Mouse (Mus musculus) retina, adult 2 months (tissue): ENCODE results near the gene Peak1.
A peak's percentile ranks its signal among the peaks of the same experiment; 100 is the strongest.
"Not testable (repeated sequence)": the region's sequence is repeated elsewhere in the genome, so short reads cannot be mapped to it uniquely, and the experiment has no call there.

Source experiments
- DNase-seq: peaks from one replicate; pipeline ENCODE4 v3.0.0-alpha.2; 2012; ENCODE audit warnings: low read depth, low spot score

The Peak1 gene

GRCm38 (mm10) chr9:56257227-56258000 lies 160.5 kb downstream of the Peak1 start:
- DNase-seq, result no peak

- DNase-seq, result no peak
Observed at GRCm38 (mm10) chr9:56255676-56256432, 162.0 kb downstream of the Peak1 start.

GRCm38 (mm10) chr9:56244336-56244735 lies 173.5 kb downstream of the Peak1 start:
- no peak for DNase-seq

DNA sequence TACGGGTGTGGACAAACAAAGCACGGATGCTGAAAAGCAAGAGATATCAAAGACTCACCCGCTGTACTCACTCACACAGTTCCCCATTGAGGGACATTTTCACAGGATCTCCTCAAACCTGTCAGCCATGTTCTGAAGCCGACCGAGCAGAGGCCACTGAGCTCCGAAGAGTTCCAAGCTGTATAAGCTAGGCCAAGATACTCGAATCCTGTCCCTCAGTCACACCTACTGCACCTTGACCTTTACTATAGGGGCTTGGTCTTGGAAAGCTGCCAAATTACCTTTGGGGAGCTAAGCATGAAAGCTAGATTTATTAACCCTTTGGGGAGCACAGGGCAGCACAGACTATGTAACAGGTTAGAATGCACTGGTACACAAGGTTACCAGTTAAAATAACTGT lies 174.0 kb downstream of the Peak1 start:
- DNase-seq, result no peak

DNA sequence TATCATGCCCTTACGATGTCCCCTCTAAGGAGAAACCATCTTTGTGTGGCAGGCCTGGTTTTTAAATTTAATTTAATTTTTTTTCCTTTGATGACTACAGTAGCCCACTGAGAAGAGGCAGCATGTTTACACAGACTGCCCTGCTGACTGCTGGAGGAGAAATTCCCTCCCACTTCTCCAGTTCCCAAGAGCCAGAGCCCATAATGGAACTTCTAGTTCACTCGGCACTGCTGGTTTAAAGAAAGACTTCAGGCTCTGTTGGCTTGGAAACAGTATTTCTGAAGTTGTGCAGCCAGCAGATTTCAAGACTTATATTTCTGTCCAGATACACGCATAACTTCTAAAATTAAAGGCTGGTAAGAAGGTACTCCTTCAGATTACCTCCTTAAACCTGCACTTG lies 175.2 kb downstream of the Peak1 start:
- DNase-seq, result no peak

GRCm38 (mm10) chr9:56241076-56241475 lies 176.8 kb downstream of the Peak1 start:
- no peak for DNase-seq

- no peak for DNase-seq
Observed at GRCm38 (mm10) chr9:56235871-56236298, 182.0 kb downstream of the Peak1 start.

- DNase-seq, result no peak
Observed at GRCm38 (mm10) chr9:56235281-56235680, 182.6 kb downstream of the Peak1 start.

DNA sequence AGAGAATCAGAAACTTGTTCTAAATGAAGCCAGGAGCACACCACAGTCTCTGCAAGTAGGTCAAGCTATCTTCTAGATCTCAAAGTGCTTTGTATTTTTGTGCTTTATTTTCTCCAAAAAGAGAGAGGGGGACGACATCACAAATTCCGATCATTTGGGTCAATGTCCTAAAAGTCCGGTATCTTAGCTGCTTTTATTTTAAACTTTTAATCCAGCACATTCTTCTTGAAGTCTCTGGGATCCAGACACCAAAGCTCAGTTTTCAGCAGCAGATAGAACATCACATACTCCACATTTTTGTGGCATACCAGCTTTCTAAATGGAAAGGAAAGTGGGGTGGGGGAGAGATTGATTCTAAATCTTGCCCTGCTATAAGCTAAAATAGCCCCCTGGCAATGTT lies 183.3 kb downstream of the Peak1 start:
- DNase-seq, result no peak

GRCm38 (mm10) chr9:56233316-56233715 lies 184.6 kb downstream of the Peak1 start:
- no peak for DNase-seq

DNA sequence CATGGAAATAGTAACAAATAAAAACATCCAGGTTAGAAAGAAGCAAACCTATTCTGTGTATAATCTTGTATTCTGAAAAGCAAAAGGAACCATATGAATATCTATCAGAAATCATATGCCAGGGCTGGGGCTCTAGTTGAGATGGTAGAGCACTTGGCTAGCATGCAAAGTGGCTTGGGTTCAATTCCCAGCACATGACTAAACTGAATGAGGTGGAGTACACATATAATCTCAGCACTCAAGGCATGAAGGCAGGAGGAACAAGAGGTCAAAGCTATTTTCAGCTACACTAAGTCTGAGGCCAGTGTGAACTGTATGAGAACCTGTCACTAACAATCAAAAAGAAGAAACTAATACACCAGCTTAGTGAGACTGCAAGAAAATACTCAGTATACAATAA lies 187.0 kb downstream of the Peak1 start:
- no peak for DNase-seq

DNA sequence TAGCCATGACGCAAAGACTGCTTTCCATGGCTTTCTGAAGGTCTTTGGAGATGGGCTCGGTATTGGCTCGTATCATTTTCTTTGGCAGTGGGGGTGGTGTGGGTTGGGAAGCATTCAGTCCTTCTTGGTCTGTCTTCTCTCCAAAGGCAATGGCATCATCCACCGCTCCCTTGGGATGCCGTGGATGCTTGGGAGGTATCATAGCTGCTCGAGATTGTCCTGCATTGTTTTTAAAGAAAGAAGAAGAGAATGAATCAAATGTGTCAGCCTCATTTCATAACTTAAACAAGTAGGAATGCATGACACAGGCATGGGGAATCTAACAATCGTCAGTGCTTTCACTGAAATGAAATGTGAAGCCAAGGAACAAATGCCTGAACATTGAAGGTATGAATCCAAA lies 190.2 kb downstream of the Peak1 start:
- no peak for DNase-seq

- DNase-seq, result not testable (repeated sequence)
Observed at GRCm38 (mm10) chr9:56223429-56224051, 194.3 kb downstream of the Peak1 start.

DNA sequence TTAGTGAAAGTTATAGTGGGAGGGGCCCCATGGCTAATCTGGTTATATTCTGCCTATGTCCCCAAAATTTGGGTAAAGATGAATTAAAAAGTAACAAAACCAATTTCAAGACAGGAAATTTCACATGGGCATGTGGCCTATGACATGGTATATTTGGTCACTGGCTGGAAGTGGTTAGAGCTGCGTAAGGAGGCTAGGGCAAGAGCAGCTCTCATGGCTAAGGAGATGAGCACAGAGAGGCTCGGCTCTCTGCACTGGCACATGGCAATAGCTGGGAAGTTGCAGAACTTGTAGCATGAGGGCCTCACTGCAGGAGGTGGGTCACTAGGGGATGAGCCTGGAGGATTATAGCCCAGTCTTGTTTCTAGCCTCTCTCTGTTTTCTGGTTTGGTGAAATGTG lies 199.0 kb downstream of the Peak1 start:
- no peak for DNase-seq

DNA sequence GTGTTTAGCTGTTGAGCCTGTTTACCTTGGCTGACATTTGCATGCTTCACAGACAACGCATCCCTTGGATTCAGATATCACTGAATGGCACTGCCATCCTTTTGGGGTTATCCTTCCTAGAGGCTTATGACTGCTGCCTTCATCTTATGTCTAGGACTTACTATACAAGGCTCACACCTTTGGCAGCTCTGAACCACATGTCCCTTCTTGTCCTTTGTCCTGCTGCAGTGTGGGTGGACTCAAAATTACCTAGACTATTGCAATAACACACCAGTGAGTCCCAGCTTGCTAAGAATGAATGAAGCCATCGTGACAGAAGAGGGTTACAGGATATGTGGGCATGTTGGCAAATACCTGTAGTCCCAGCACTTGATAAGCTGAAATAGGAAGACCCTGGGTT lies 199.8 kb downstream of the Peak1 start:
- DNase-seq, result no peak

DNA sequence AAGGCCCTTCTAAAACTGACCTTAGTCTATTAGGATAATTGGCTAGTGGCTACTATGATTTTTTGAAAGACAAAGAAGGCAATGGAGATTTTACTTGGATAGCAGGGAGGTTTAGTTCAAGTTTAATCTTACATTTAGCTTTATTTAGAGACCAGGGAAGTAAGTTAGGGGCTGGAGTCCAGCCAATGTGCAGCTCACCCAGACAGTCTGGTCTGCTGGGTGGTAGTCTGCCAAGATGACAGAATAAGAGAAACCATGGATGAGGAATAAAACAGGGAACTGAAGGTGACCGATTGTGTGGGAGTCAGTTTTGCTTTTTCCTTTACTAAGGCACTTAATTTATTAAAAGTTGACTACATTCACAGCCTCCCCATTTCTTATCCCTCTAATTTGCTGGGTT lies 200.5 kb downstream of the Peak1 start:
- DNase-seq, result no peak

GRCm38 (mm10) chr9:56213451-56214291 lies 204.2 kb downstream of the Peak1 start:
- peak; percentile 30 for DNase-seq

GRCm38 (mm10) chr9:56208817-56209216 lies 209.1 kb downstream of the Peak1 start:
- no peak for DNase-seq

GRCm38 (mm10) chr9:56207516-56207915 lies 210.4 kb downstream of the Peak1 start:
- no peak for DNase-seq

GRCm38 (mm10) chr9:56207083-56207482 lies 210.8 kb downstream of the Peak1 start:
- DNase-seq, result no peak

GRCm38 (mm10) chr9:56205336-56205735 lies 212.5 kb downstream of the Peak1 start:
- DNase-seq, result no peak

DNA sequence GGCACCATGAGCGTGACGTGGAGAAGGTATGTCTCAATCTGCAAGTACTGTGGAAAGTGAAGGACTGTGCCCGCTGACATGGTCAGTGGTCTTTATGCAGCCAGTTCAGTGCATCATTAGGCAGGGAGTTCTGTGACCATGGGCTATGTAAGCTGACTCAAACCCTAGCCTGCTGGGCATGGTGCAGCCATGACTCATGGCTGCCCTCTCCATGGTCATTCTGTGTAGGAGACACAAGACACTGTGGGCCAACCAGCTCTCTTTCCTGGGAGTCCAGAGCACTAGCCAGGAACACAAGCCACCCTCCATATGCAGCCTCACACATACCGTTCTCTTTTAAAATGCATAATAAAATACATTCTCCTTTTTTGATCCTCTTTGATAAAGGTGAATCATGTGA lies 213.6 kb downstream of the Peak1 start:
- DNase-seq, result no peak
